Mouse (Mus musculus) bone marrow macrophage, adult 2 months (primary cell): ENCODE measurements around the gene Setx.

Experiments used
- CTCF ChIP-seq: IDR thresholded peaks from 2 replicates; pipeline ENCODE4 v1.5.1; 2012; ENCODE audit warnings: low read depth, mild to moderate bottlenecking, low read length, moderate library complexity
- POLR2A ChIP-seq: IDR thresholded peaks from 2 replicates; pipeline ENCODE4 v1.6.1; 2012; ENCODE audit warnings: mild to moderate bottlenecking, low read depth, low read length, borderline replicate concordance

- TF ChIP-seq POLR2A (no peak), CTCF (no peak)
These were observed 99.7 kb downstream of the Setx start for GRCm38 (mm10) chr2:29223591-29224262.
